In genomic region chr11:82071076-82071475, GRCm38 (mm10) we compare ENCODE assay signal across 26 mouse cellular contexts. TPM values are rescaled to one million over a fixed set of nuclear protein-coding genes. Genes with fewer than 3 reads are reported as not detected.
"Had no signal": no experiment of that assay in that cellular context is flagged by ENCODE, and none has a peak within 500 bp of the region (broad histone marks: within the 10 kb centered on the region; RNA-seq: fewer than 3 reads in every experiment).

No protein-coding gene starts in this region.

- H3K9me3 ChIP-seq: limb, embryonic 15.5 days; neural tube, embryonic 15.5 days had no signal

- H3K36me3 ChIP-seq: limb, embryonic 15.5 days; liver, embryonic 12.5 days; midbrain, embryonic 10.5 days; neural tube, embryonic 15.5 days had no signal

- H3K4me3 ChIP-seq: left cerebral cortex, adult 2 months; limb, embryonic 15.5 days; liver, embryonic 12.5 days; midbrain, embryonic 10.5 days; myocyte; neural tube, embryonic 15.5 days had no signal

- H3K27me3 ChIP-seq: limb, embryonic 15.5 days; liver, embryonic 12.5 days; neural tube, embryonic 15.5 days had no signal

- H3K4me2 ChIP-seq: limb, embryonic 15.5 days; liver, embryonic 12.5 days; lung, embryonic 14.5 days; neural tube, embryonic 15.5 days had no signal

- DNase-seq: kidney, postnatal 10 days; kidney, postnatal 4 days; lung, embryonic 14.5 days; lung, postnatal 10 days; midbrain, embryonic 14.5 days; right cerebral cortex, adult 18-20 months; right cerebral cortex, postnatal 25 days; thymus, adult 2 months; thymus, postnatal 25 days had no signal

- H3K27ac ChIP-seq: left cerebral cortex, adult 2 months; limb, embryonic 15.5 days; liver, embryonic 12.5 days; midbrain, embryonic 10.5 days; neural tube, embryonic 15.5 days had no signal

- H3K9ac ChIP-seq: limb, embryonic 15.5 days; liver, embryonic 12.5 days; lung, embryonic 14.5 days; neural tube, embryonic 15.5 days had no signal

- H3K4me1 ChIP-seq: limb, embryonic 15.5 days; liver, embryonic 12.5 days; midbrain, embryonic 10.5 days; neural tube, embryonic 15.5 days had no signal

- ATAC-seq: liver, embryonic 12.5 days had no signal

RNA-seq across cellular contexts. Expression of gene Ccl11, which starts 13.5 kb away (rescaled TPM):
- total RNA-seq: layer of hippocampus, adult 8-10 months; megakaryocyte, adult 5-6 weeks had no signal
- polyA plus RNA-seq: limb, embryonic 11.5 days; midbrain, embryonic 10.5 days; midbrain, embryonic 14.5 days; myocyte; testis, adult 2 months had no signal

RNA-seq across cellular contexts. Expression of gene Ccl7, which starts 25.6 kb away (rescaled TPM):
- total RNA-seq: layer of hippocampus, adult 8-10 months; layer of hippocampus, postnatal 14 days; left cerebral cortex, adult 2 months had no signal
- polyA plus RNA-seq: limb, embryonic 11.5 days; testis, adult 2 months had no signal

RNA-seq across cellular contexts. Expression of gene Ccl12, which starts 30.6 kb away (rescaled TPM):
- total RNA-seq: layer of hippocampus, postnatal 14 days; left cerebral cortex, adult 2 months; megakaryocyte, adult 5-6 weeks had no signal
- polyA plus RNA-seq: midbrain, embryonic 10.5 days; myocyte had no signal

RNA-seq across cellular contexts. Expression of gene Gm17268, which starts 32.7 kb away (rescaled TPM):
- total RNA-seq: layer of hippocampus, adult 8-10 months; layer of hippocampus, postnatal 14 days; left cerebral cortex, adult 2 months; left cerebral cortex, postnatal 14 days; megakaryocyte, adult 5-6 weeks had no signal
- polyA plus RNA-seq: kidney, embryonic 14.5 days; limb, embryonic 11.5 days; limb, embryonic 15.5 days; liver, embryonic 12.5 days; liver, embryonic 16.5 days; lung, embryonic 14.5 days; midbrain, embryonic 10.5 days; midbrain, embryonic 14.5 days; myocyte; neural tube, embryonic 11.5 days; neural tube, embryonic 15.5 days; small intestine, adult 2 months; testis, adult 2 months; thymus, adult 2 months; urinary bladder, adult 2 months had no signal

RNA-seq across cellular contexts. Expression of gene Ccl2, which starts 35.7 kb away (rescaled TPM):
- total RNA-seq: layer of hippocampus, postnatal 14 days; left cerebral cortex, adult 2 months; left cerebral cortex, postnatal 14 days had no signal
- polyA plus RNA-seq: limb, embryonic 11.5 days had no signal
